In genomic region chr17:87053921-87054320, GRCm38 (mm10) we compare ENCODE assay signal across 18 mouse cellular contexts. TPM values are rescaled to one million over a fixed set of nuclear protein-coding genes. Genes with fewer than 3 reads are reported as not detected.
DNase-seq lines count a peak whose midpoint lies in the region; TF ChIP-seq lines count a peak whose summit lies in the region.
"Had no signal": no experiment of that assay in that cellular context is flagged by ENCODE, and none has a peak within 500 bp of the region (broad histone marks: within the 10 kb centered on the region; RNA-seq: fewer than 3 reads in every experiment).

No protein-coding gene starts in this region.

- intact Hi-C loops in heart, postnatal 25 days (cut with DNase I), result no loop called here

- no peaks in the 10 kb centered on the region for H3K27me3 ChIP-seq in heart, embryonic 10.5 days (ENCODE audit: insufficient read depth, poor library complexity, severe bottlenecking)
- H3K27me3 ChIP-seq in midbrain, embryonic 10.5 days (ENCODE audit: low read depth, poor library complexity, severe bottlenecking), result no peaks in the 10 kb centered on the region
- H3K27me3 ChIP-seq: embryonic facial prominence, embryonic 15.5 days; forebrain, embryonic 15.5 days; intestine, embryonic 15.5 days; Patski had no signal

- peak; percentile 1 for DNase-seq in adrenal gland, adult 2 months
- no peak for DNase-seq in adrenal gland, adult 18-20 months (ENCODE audit: low spot score in 2 of 2)
- peak; percentile 42 for DNase-seq in heart, embryonic 10.5 days (ENCODE audit: low spot score)
- DNase-seq in heart, postnatal 25 days (ENCODE audit: low spot score), result no peak
- DNase-seq in adrenal gland, postnatal 14 days, result peak; percentile 53
- no peak for DNase-seq in thymus, postnatal 0 days (ENCODE audit: low spot score)
- DNase-seq in midbrain, embryonic 10.5 days (ENCODE audit: low spot score), result no peak
- DNase-seq: cerebellum, adult 2 months; embryo, embryonic 11 days; gastrocnemius, postnatal 10 days; kidney, adult 18-20 months had no signal

- H3K4me3 ChIP-seq in heart, embryonic 10.5 days, result no peak overlapping the region
- no peak overlapping the region for H3K4me3 ChIP-seq in bone marrow macrophage, adult 2 months (ENCODE audit: insufficient read depth, low read length)
- H3K4me3 ChIP-seq in midbrain, embryonic 10.5 days, result no peak overlapping the region
- H3K4me3 ChIP-seq: embryonic facial prominence, embryonic 15.5 days; erythroblast, embryonic 14.5 days; forebrain, embryonic 15.5 days; intestine, embryonic 15.5 days had no signal

- WGBS in heart, embryonic 10.5 days, result 77% methylated on average over 5 of the region's 5 CpGs
- 79% methylated on average over 5 of the region's 5 CpGs for WGBS in midbrain, embryonic 10.5 days

- H3K27ac ChIP-seq in heart, embryonic 10.5 days, result no peak overlapping the region
- H3K27ac ChIP-seq in bone marrow macrophage, adult 2 months (ENCODE audit: insufficient read depth, low read depth, low read length), result peak overlapping the region; percentile 80
- no peak overlapping the region for H3K27ac ChIP-seq in midbrain, embryonic 10.5 days (replicated peaks)
- H3K27ac ChIP-seq: embryonic facial prominence, embryonic 15.5 days; forebrain, embryonic 15.5 days; hindbrain, embryonic 14.5 days; intestine, embryonic 15.5 days had no signal

- H3K4me1 ChIP-seq in heart, embryonic 10.5 days, result peaks cover 14% of the 10 kb centered on the region; the same call in 1 of the 2 replicates
- H3K4me1 ChIP-seq in bone marrow macrophage, adult 2 months (ENCODE audit: control insufficient read depth, insufficient read depth, low read length), result peaks cover 32% of the 10 kb centered on the region
- H3K4me1 ChIP-seq in midbrain, embryonic 10.5 days, result peaks cover 9% of the 10 kb centered on the region; the same call in 1 of the 2 replicates

- H3K9me3 ChIP-seq in heart, embryonic 10.5 days, result no peaks in the 10 kb centered on the region
- no peaks in the 10 kb centered on the region for H3K9me3 ChIP-seq in midbrain, embryonic 10.5 days (replicated peaks)
- H3K9me3 ChIP-seq: embryonic facial prominence, embryonic 15.5 days; forebrain, embryonic 15.5 days; intestine, embryonic 15.5 days had no signal

- TF ChIP-seq CTCF in bone marrow macrophage, adult 2 months (IDR thresholded peaks at IDR 0.05; ENCODE audit: low read depth, low read length), result no peak

- H3K36me3 ChIP-seq in heart, embryonic 10.5 days, result no peaks in the 10 kb centered on the region
- H3K36me3 ChIP-seq in midbrain, embryonic 10.5 days, result no peaks in the 10 kb centered on the region
- H3K36me3 ChIP-seq: embryonic facial prominence, embryonic 15.5 days; forebrain, embryonic 15.5 days; intestine, embryonic 15.5 days had no signal

- no peak for TF ChIP-seq POLR2A in bone marrow macrophage, adult 2 months (IDR thresholded peaks at IDR 0.05; ENCODE audit: borderline replicate concordance, low read depth, low read length)

RNA-seq across cellular contexts. Expression of gene Cript, which starts 28.6 kb away (rescaled TPM):
- total RNA-seq in adrenal gland, adult 2 months (2021), result 10 to 100 TPM; 62.2 to 72.8 TPM
- polyA plus RNA-seq in adrenal gland, adult 2 months (2012; rRNA removed), result 1.9 and 2.2 TPM in 2 replicates
- total RNA-seq in adrenal gland, adult 18-20 months (2021), result 10 to 100 TPM; 67.8 to 69.8 TPM
- 113 and 115 TPM in 2 replicates for polyA plus RNA-seq in heart, embryonic 10.5 days (2016; fragmentation: Nextera tagmentation; extraction: Ambion mirVana)
- 10 to 100 TPM; 38.8 to 46.8 TPM for total RNA-seq in heart, postnatal 25 days (2021)
- total RNA-seq in adrenal gland, postnatal 14 days (2021), result 54.2 and 55.5 TPM in 2 replicates
- polyA plus RNA-seq in bone marrow macrophage, adult 2 months (2012; ENCODE audit: insufficient read depth, insufficient read length, missing spikeins), result 60.7 and 69.6 TPM in 2 replicates
- polyA plus RNA-seq in thymus, postnatal 0 days (2015; fragmentation: Nextera tagmentation; extraction: Ambion mirVana), result 200 TPM in 2 replicates
- 161 and 172 TPM in 2 replicates for polyA plus RNA-seq in midbrain, embryonic 10.5 days (2016; fragmentation: Nextera tagmentation; extraction: Ambion mirVana)

RNA-seq across cellular contexts. Expression of gene Pigf, which starts 28.7 kb away (rescaled TPM):
- total RNA-seq in adrenal gland, adult 2 months (2021), result 10 to 100 TPM; 11.6 to 18.8 TPM
- 0.58 and 1.6 TPM in 2 replicates for polyA plus RNA-seq in adrenal gland, adult 2 months (2012; rRNA removed)
- total RNA-seq in adrenal gland, adult 18-20 months (2021), result 10 to 100 TPM; 14.1 to 14.9 TPM
- 25.5 and 32.2 TPM in 2 replicates for polyA plus RNA-seq in heart, embryonic 10.5 days (2016; fragmentation: Nextera tagmentation; extraction: Ambion mirVana)
- total RNA-seq in heart, postnatal 25 days (2021), result 1 to 10 TPM; 4.2 to 4.8 TPM
- 9.8 and 13.0 TPM in 2 replicates for total RNA-seq in adrenal gland, postnatal 14 days (2021)
- polyA plus RNA-seq in bone marrow macrophage, adult 2 months (2012; ENCODE audit: insufficient read depth, insufficient read length, missing spikeins), result 9.6 and 12.6 TPM in 2 replicates
- 25.8 and 26.9 TPM in 2 replicates for polyA plus RNA-seq in thymus, postnatal 0 days (2015; fragmentation: Nextera tagmentation; extraction: Ambion mirVana)
- polyA plus RNA-seq in midbrain, embryonic 10.5 days (2016; fragmentation: Nextera tagmentation; extraction: Ambion mirVana), result 50.0 and 52.2 TPM in 2 replicates

RNA-seq across cellular contexts. Expression of gene Socs5, which starts 53.6 kb away (rescaled TPM):
- total RNA-seq in adrenal gland, adult 2 months (2021), result 10 to 100 TPM; 60.2 to 96.4 TPM
- 63.5 and 68.3 TPM in 2 replicates for polyA plus RNA-seq in adrenal gland, adult 2 months (2012; rRNA removed)
- 10 to 100 TPM; 71.3 to 76.9 TPM for total RNA-seq in adrenal gland, adult 18-20 months (2021)
- 9.4 and 11.0 TPM in 2 replicates for polyA plus RNA-seq in heart, embryonic 10.5 days (2016; fragmentation: Nextera tagmentation; extraction: Ambion mirVana)
- 10 to 100 TPM; 27.6 to 34.0 TPM for total RNA-seq in heart, postnatal 25 days (2021)
- total RNA-seq in adrenal gland, postnatal 14 days (2021), result 58.9 and 60.7 TPM in 2 replicates
- 19.6 and 20.4 TPM in 2 replicates for polyA plus RNA-seq in bone marrow macrophage, adult 2 months (2012; ENCODE audit: insufficient read depth, insufficient read length, missing spikeins)
- polyA plus RNA-seq in thymus, postnatal 0 days (2015; fragmentation: Nextera tagmentation; extraction: Ambion mirVana), result 3.5 and 3.6 TPM in 2 replicates
- 8.5 and 8.9 TPM in 2 replicates for polyA plus RNA-seq in midbrain, embryonic 10.5 days (2016; fragmentation: Nextera tagmentation; extraction: Ambion mirVana)

Comparison
In these comparisons a context has a peak if more than half of its experiments do, and no peak if none do; other contexts are left out.
1. DNase-seq: peak in adrenal gland, adult 2 months (single experiment), heart, embryonic 10.5 days (single experiment) and adrenal gland, postnatal 14 days (single experiment); none in adrenal gland, adult 18-20 months (0 of 2), heart, postnatal 25 days (single experiment), thymus, postnatal 0 days (single experiment) and midbrain, embryonic 10.5 days (single experiment).
2. RNA of gene Cript, which starts 28.6 kb away (polyA plus RNA-seq): 200 TPM in thymus, postnatal 0 days, 161 to 172 TPM in midbrain, embryonic 10.5 days, 113 to 115 TPM in heart, embryonic 10.5 days and 60.7 to 69.6 TPM in bone marrow macrophage, adult 2 months; 1.9 to 2.2 TPM in adrenal gland, adult 2 months; every median in the first group is over 10 times any median in the second.